ENCODE assay signal across 10 mouse cellular contexts in genomic region chr10:60405460-60406177, GRCm38 (mm10). TPM values are rescaled to one million over a fixed set of nuclear protein-coding genes. Genes with fewer than 3 reads are reported as not detected.
DNase-seq lines count a peak whose midpoint lies in the region; ATAC-seq and TF ChIP-seq lines count a peak whose summit lies in the region.
"Had no signal": no experiment of that assay in that cellular context is flagged by ENCODE, and none has a peak within 500 bp of the region (broad histone marks: within the 10 kb centered on the region; RNA-seq: fewer than 3 reads in every experiment).

No protein-coding gene starts in this region.

- peak; percentile 49 to 53 for DNase-seq in heart, adult 18-20 months
- peak; percentile 61 for DNase-seq in brain, embryonic 14.5 days (ENCODE audit: low read depth)
- peak; percentile 77 for DNase-seq in gastrocnemius, postnatal 14 days
- DNase-seq in left cerebral cortex, postnatal 25 days (ENCODE audit: low spot score in 2 of 2): peak; percentile 34 to 74
- no peak for DNase-seq in thymus, postnatal 36 days
- DNase-seq in lung, postnatal 25 days (ENCODE audit: low spot score): no peak
- no peak for DNase-seq in forebrain, embryonic 10.5 days (ENCODE audit: extremely low spot score, low spot score)

- no peak overlapping the region for H3K9ac ChIP-seq in heart, embryonic 12.5 days
- H3K9ac ChIP-seq: embryonic facial prominence, embryonic 15.5 days; liver, embryonic 14.5 days had no signal

- no peak for ATAC-seq in heart, embryonic 12.5 days (ENCODE audit: insufficient number of reproducible peaks, low FRiP score)

- no peak for TF ChIP-seq POLR2A in brain, embryonic 14.5 days (IDR thresholded peaks at IDR 0.05; ENCODE audit: borderline replicate concordance, extremely low read depth, insufficient read depth, insufficient read length, poor library complexity, severe bottlenecking)

- H3K4me3 ChIP-seq in heart, embryonic 12.5 days: no peak overlapping the region
- no peak overlapping the region for H3K4me3 ChIP-seq in forebrain, embryonic 10.5 days
- H3K4me3 ChIP-seq: embryonic facial prominence, embryonic 15.5 days had no signal

- H3K27me3 ChIP-seq in heart, embryonic 12.5 days (replicated peaks): peaks cover 50% of the 10 kb centered on the region
- peaks cover 8% of the 10 kb centered on the region for H3K27me3 ChIP-seq in forebrain, embryonic 10.5 days (ENCODE audit: poor library complexity, severe bottlenecking)

- H3K27ac ChIP-seq in heart, embryonic 12.5 days (ENCODE audit: poor library complexity, severe bottlenecking): no peak overlapping the region
- no peak overlapping the region for H3K27ac ChIP-seq in forebrain, embryonic 10.5 days
- H3K27ac ChIP-seq: embryonic facial prominence, embryonic 15.5 days; liver, embryonic 14.5 days had no signal

- whole genome bisulfite sequencing in heart, embryonic 12.5 days: 53% methylated on average over 6 of the region's 7 CpGs
- WGBS in forebrain, embryonic 10.5 days: 58% methylated on average over 7 of the region's 7 CpGs

- TF ChIP-seq CTCF in brain, embryonic 14.5 days (IDR thresholded peaks at IDR 0.05; ENCODE audit: borderline replicate concordance, extremely low read depth, insufficient read depth, insufficient read length): no peak

- no peaks in the 10 kb centered on the region for H3K36me3 ChIP-seq in heart, embryonic 12.5 days
- H3K36me3 ChIP-seq in forebrain, embryonic 10.5 days (replicated peaks): no peaks in the 10 kb centered on the region
- H3K36me3 ChIP-seq: embryonic facial prominence, embryonic 15.5 days had no signal

- no peaks in the 10 kb centered on the region for H3K9me3 ChIP-seq in heart, embryonic 12.5 days (replicated peaks)
- H3K9me3 ChIP-seq in forebrain, embryonic 10.5 days: no peaks in the 10 kb centered on the region
- H3K9me3 ChIP-seq: embryonic facial prominence, embryonic 15.5 days had no signal

- no peaks in the 10 kb centered on the region; the same call in 1 of the 2 replicates for H3K4me1 ChIP-seq in heart, embryonic 12.5 days (replicated peaks)
- peaks cover 9% of the 10 kb centered on the region; the same call in 1 of the 2 replicates for H3K4me1 ChIP-seq in forebrain, embryonic 10.5 days

- intact Hi-C loops in gastrocnemius, postnatal 14 days (cut with DNase I; ENCODE audit: low total_unique reads): loop anchor here (5.0 kb wide), 2 partner anchors 58 to 352 kb away; partner anchors contain the start of gene Vsir
- intact Hi-C loops in left cerebral cortex, postnatal 25 days (cut with DNase I): no loop called here

- H3K4me2 ChIP-seq in heart, embryonic 12.5 days: no peak overlapping the region
- H3K4me2 ChIP-seq: embryonic facial prominence, embryonic 15.5 days had no signal

RNA-seq across cellular contexts. Expression of gene Gm17455, which starts 6.1 kb away (rescaled TPM):
- total RNA-seq in heart, adult 18-20 months (2021): not detected
- 0.20 and 0.31 TPM in 2 replicates for polyA plus RNA-seq in heart, embryonic 12.5 days (2016; fragmentation: Nextera tagmentation; extraction: Ambion mirVana)
- 6.5 and 9.1 TPM in 2 replicates for polyA plus RNA-seq in brain, embryonic 14.5 days (2012; rRNA removed)
- total RNA-seq in gastrocnemius, postnatal 14 days (2021): under 1 TPM in 1 of 2 experiments, not detected in 1; 0.27 TPM
- total RNA-seq in left cerebral cortex, postnatal 25 days (2021): 1 to 10 TPM in 1 of 2 experiments, under 1 TPM in 1; 0.44 to 1.3 TPM
- polyA plus RNA-seq in forebrain, embryonic 10.5 days (2016; fragmentation: Nextera tagmentation; extraction: Ambion mirVana): 0.93 and 1.9 TPM in 2 replicates
- polyA plus RNA-seq: liver, embryonic 14.5 days had no signal

RNA-seq across cellular contexts. Expression of gene Vsir, which starts 59.0 kb away (rescaled TPM):
- 10 to 100 TPM; 11.3 to 13.3 TPM for total RNA-seq in heart, adult 18-20 months (2021)
- 1.8 TPM in 2 replicates for polyA plus RNA-seq in heart, embryonic 12.5 days (2016; fragmentation: Nextera tagmentation; extraction: Ambion mirVana)
- polyA plus RNA-seq in brain, embryonic 14.5 days (2012; rRNA removed): 5.1 and 6.9 TPM in 2 replicates
- total RNA-seq in gastrocnemius, postnatal 14 days (2021): 10 to 100 TPM; 12.9 to 14.7 TPM
- 10 to 100 TPM; 26.6 to 32.3 TPM for total RNA-seq in left cerebral cortex, postnatal 25 days (2021)
- 1.2 and 1.4 TPM in 2 replicates for polyA plus RNA-seq in forebrain, embryonic 10.5 days (2016; fragmentation: Nextera tagmentation; extraction: Ambion mirVana)

Comparison
In these comparisons a context has a peak if more than half of its experiments do, and no peak if none do; other contexts are left out.
1. DNase-seq: peak in heart, adult 18-20 months (2 of 2), brain, embryonic 14.5 days (single experiment), gastrocnemius, postnatal 14 days (single experiment) and left cerebral cortex, postnatal 25 days (2 of 2); none in thymus, postnatal 36 days (0 of 2), lung, postnatal 25 days (single experiment) and forebrain, embryonic 10.5 days (single experiment).